Mouse (Mus musculus): ENCODE data around the gene Mvk. TPM values are rescaled to one million over a fixed set of nuclear protein-coding genes. Genes with fewer than 3 reads are reported as not detected.
A peak's percentile ranks its signal among the peaks of the same experiment; 100 is the strongest.

The Mvk gene
- polyA plus RNA-seq, 1 experiment = 10.2 TPM

DNA sequence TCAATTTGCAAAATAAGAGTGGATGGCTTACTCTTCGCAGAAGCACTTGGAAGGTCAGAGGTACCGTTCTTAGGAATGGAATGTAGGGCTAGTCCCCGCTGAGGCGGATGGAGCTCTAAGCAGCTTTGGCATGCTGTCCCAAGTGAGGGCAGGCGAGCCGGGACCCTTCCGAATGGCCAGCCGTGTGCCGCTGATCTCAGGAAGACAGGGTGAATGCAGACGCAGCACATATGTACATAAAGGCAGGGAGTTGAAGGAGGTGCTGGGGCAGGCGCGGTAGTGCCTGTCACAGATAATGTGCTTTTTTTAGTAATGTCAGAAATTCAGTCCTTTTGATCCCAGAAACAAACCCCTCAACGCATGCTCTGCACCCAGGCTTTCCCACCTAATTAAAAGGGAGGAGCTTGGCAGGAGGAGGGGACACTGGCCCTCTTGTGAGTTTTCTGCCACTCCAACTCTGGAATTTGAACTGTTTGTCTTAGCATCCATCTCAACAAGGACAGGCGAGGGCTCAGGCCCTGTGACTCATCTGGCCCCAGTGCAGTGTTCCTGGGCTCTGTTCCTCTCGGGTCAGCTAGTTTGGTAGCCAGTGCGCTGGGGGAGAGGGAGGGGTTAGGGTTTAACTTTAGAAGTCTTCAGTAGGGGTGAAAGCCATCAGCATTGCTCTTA, 30.9 kb upstream of the Mvk start:
- TF ChIP-seq POLR2A (IDR thresholded peaks at IDR 0.05; ENCODE audit: control insufficient read depth, low read depth, low read length) (no peak), CTCF (IDR thresholded peaks at IDR 0.05; ENCODE audit: control insufficient read depth, insufficient read depth, insufficient replicate concordance, low read depth, low read length) (no peak)
- Histone ChIP-seq H3K27ac (ENCODE audit: control insufficient read depth, insufficient read depth, low read depth, low read length) (no peak overlapping the region), H3K27me3 (ENCODE audit: control insufficient read depth, insufficient read depth, low read length) (no peaks in the 10 kb centered on the region), H3K4me1 (ENCODE audit: control insufficient read depth, insufficient read depth, low read length) (no peaks in the 10 kb centered on the region), H3K4me3 (ENCODE audit: control insufficient read depth, low read depth, low read length) (no peak overlapping the region), H3K36me3 (ENCODE audit: control insufficient read depth, insufficient read depth, low read length) (no peaks in the 10 kb centered on the region; the same call in 1 of the 2 replicates)

DNA sequence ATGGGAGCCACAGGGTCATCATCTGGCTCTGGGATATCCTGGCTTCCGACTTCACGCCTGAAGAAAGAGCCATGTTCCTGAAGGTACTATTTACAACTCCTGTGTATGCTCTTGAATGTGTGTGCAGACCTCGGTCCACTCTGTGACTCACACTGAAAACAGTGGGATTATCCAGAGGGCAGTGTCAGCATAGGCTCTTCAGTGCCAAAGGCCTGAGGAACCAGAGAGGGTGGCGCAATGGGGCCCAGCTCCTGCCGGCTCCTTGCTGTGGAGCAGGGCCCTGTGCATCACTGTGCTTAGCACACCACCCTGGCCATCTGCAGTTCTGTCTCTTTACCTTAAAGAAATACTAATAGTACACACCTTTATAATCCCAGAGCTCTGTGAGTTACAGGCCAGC, 28.5 kb upstream of the Mvk start:
- H3K36me3 ChIP-seq (ENCODE audit: control insufficient read depth, insufficient read depth, low read length) = no peaks in the 10 kb centered on the region; the same call in 1 of the 2 replicates
- H3K27me3 ChIP-seq (ENCODE audit: control insufficient read depth, insufficient read depth, low read length) = no peaks in the 10 kb centered on the region
- H3K27ac ChIP-seq (ENCODE audit: control insufficient read depth, insufficient read depth, low read depth, low read length) = no peak overlapping the region
- no peaks in the 10 kb centered on the region for H3K4me1 ChIP-seq (ENCODE audit: control insufficient read depth, insufficient read depth, low read length)
- TF ChIP-seq CTCF (IDR thresholded peaks at IDR 0.05; ENCODE audit: control insufficient read depth, insufficient read depth, insufficient replicate concordance, low read depth, low read length) = no peak
- TF ChIP-seq POLR2A (IDR thresholded peaks at IDR 0.05; ENCODE audit: control insufficient read depth, low read depth, low read length) = no peak
- no peak overlapping the region for H3K4me3 ChIP-seq (ENCODE audit: control insufficient read depth, low read depth, low read length)

GRCm38 (mm10) chr5:114416855-114417254, 27.2 kb upstream of the Mvk start:
- Histone ChIP-seq H3K4me3 (ENCODE audit: control insufficient read depth, low read depth, low read length) (no peak overlapping the region), H3K27ac (ENCODE audit: control insufficient read depth, insufficient read depth, low read depth, low read length) (no peak overlapping the region), H3K4me1 (ENCODE audit: control insufficient read depth, insufficient read depth, low read length) (no peaks in the 10 kb centered on the region), H3K27me3 (ENCODE audit: control insufficient read depth, insufficient read depth, low read length) (no peaks in the 10 kb centered on the region), H3K36me3 (ENCODE audit: control insufficient read depth, insufficient read depth, low read length) (no peaks in the 10 kb centered on the region; the same call in 1 of the 2 replicates)
- TF ChIP-seq CTCF (IDR thresholded peaks at IDR 0.05; ENCODE audit: control insufficient read depth, insufficient read depth, insufficient replicate concordance, low read depth, low read length) = no peak
- no peak for TF ChIP-seq POLR2A (IDR thresholded peaks at IDR 0.05; ENCODE audit: control insufficient read depth, low read depth, low read length)

- H3K36me3 ChIP-seq (ENCODE audit: control insufficient read depth, insufficient read depth, low read length) = no peaks in the 10 kb centered on the region; the same call in 1 of the 2 replicates
- H3K4me1 ChIP-seq (ENCODE audit: control insufficient read depth, insufficient read depth, low read length) = no peaks in the 10 kb centered on the region
- no peak overlapping the region for H3K27ac ChIP-seq (ENCODE audit: control insufficient read depth, insufficient read depth, low read depth, low read length)
- no peak overlapping the region for H3K4me3 ChIP-seq (ENCODE audit: control insufficient read depth, low read depth, low read length)
- TF ChIP-seq POLR2A (IDR thresholded peaks at IDR 0.05; ENCODE audit: control insufficient read depth, low read depth, low read length) (no peak), CTCF (IDR thresholded peaks at IDR 0.05; ENCODE audit: control insufficient read depth, insufficient read depth, insufficient replicate concordance, low read depth, low read length) (peak; percentile 36; the same call in 1 of the 2 replicates)
- H3K27me3 ChIP-seq (ENCODE audit: control insufficient read depth, insufficient read depth, low read length) = no peaks in the 10 kb centered on the region
Measured at GRCm38 (mm10) chr5:114418541-114418940, 25.5 kb upstream of the Mvk start.

GRCm38 (mm10) chr5:114421561-114422298, 22.3 kb upstream of the Mvk start:
- H3K4me3 ChIP-seq (ENCODE audit: control insufficient read depth, low read depth, low read length) = no peak overlapping the region
- TF ChIP-seq CTCF (IDR thresholded peaks at IDR 0.05; ENCODE audit: control insufficient read depth, insufficient read depth, insufficient replicate concordance, low read depth, low read length) (no peak), POLR2A (IDR thresholded peaks at IDR 0.05; ENCODE audit: control insufficient read depth, low read depth, low read length) (no peak)
- no peaks in the 10 kb centered on the region for H3K4me1 ChIP-seq (ENCODE audit: control insufficient read depth, insufficient read depth, low read length)
- no peak overlapping the region for H3K27ac ChIP-seq (ENCODE audit: control insufficient read depth, insufficient read depth, low read depth, low read length)
- H3K27me3 ChIP-seq (ENCODE audit: control insufficient read depth, insufficient read depth, low read length) = no peaks in the 10 kb centered on the region
- H3K36me3 ChIP-seq (ENCODE audit: control insufficient read depth, insufficient read depth, low read length) = no peaks in the 10 kb centered on the region

DNA sequence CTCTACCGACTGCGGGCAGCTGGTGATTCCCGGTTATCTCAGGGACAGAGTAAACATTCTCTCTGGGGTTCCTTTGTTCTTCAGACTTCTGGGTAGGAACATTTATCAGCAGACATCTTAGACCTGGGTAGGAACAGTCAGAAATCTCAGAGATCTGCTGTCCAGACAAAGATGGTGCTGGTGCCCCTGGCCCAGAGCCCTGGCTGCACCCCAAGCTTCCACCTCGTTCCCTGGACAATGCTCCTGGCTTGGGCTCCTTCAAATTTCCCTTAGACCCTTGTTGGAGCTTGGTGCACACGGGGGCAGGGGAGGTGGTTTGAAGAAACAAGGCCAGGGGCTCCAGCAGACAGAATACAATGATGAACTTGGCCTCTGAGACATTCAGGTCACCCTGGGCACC, 21.5 kb upstream of the Mvk start:
- Histone ChIP-seq H3K36me3 (ENCODE audit: control insufficient read depth, insufficient read depth, low read length) (no peaks in the 10 kb centered on the region), H3K27me3 (ENCODE audit: control insufficient read depth, insufficient read depth, low read length) (no peaks in the 10 kb centered on the region), H3K27ac (ENCODE audit: control insufficient read depth, insufficient read depth, low read depth, low read length) (no peak overlapping the region), H3K4me1 (ENCODE audit: control insufficient read depth, insufficient read depth, low read length) (no peaks in the 10 kb centered on the region), H3K4me3 (ENCODE audit: control insufficient read depth, low read depth, low read length) (no peak overlapping the region)
- TF ChIP-seq POLR2A (IDR thresholded peaks at IDR 0.05; ENCODE audit: control insufficient read depth, low read depth, low read length) (no peak), CTCF (IDR thresholded peaks at IDR 0.05; ENCODE audit: control insufficient read depth, insufficient read depth, insufficient replicate concordance, low read depth, low read length) (no peak)

DNA sequence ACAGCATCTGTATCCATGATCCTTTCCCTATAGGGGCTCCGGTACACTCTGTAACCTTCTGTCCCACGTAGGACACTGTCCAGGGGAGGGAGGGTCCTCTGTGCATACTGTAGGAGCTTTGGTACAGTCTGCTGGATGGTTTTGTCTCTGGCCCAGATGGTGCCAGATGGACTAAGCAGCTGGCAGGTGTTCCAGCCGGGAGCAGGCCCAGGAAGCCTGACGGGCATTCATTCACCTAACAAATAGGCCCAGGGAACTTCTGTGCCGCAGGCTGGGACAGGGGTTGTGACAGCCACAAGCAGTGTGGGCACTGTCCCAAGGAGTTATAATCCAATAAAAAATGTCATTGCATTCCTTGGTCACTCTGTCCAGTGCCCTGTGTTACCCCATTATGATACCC, 20.1 kb upstream of the Mvk start:
- no peak overlapping the region for H3K27ac ChIP-seq (ENCODE audit: control insufficient read depth, insufficient read depth, low read depth, low read length)
- no peaks in the 10 kb centered on the region for H3K36me3 ChIP-seq (ENCODE audit: control insufficient read depth, insufficient read depth, low read length)
- TF ChIP-seq CTCF (IDR thresholded peaks at IDR 0.05; ENCODE audit: control insufficient read depth, insufficient read depth, insufficient replicate concordance, low read depth, low read length) (no peak), POLR2A (IDR thresholded peaks at IDR 0.05; ENCODE audit: control insufficient read depth, low read depth, low read length) (no peak)
- H3K27me3 ChIP-seq (ENCODE audit: control insufficient read depth, insufficient read depth, low read length) = no peaks in the 10 kb centered on the region
- H3K4me1 ChIP-seq (ENCODE audit: control insufficient read depth, insufficient read depth, low read length) = no peaks in the 10 kb centered on the region
- H3K4me3 ChIP-seq (ENCODE audit: control insufficient read depth, low read depth, low read length) = no peak overlapping the region
